Mouse (Mus musculus): ENCODE data around the gene Frk. TPM values are rescaled to one million over a fixed set of nuclear protein-coding genes. Genes with fewer than 3 reads are reported as not detected.
"Not testable (repeated sequence)": the region's sequence is repeated elsewhere in the genome, so short reads cannot be mapped to it uniquely, and the experiment has no call there.

Gene Frk
- 1.1 and 1.9 TPM in 2 replicates for polyA plus RNA-seq (2015; fragmentation: Nextera tagmentation; extraction: Ambion mirVana)

- 21% methylated on average over 11 of the region's 11 CpGs for WGBS (ENCODE audit: insufficient replicate concordance)
Measured at GRCm38 (mm10) chr10:34483297-34484013, at the start of gene Frk. Gene Frk, plus strand, starts transcription at chr10:34483399.

GRCm38 (mm10) chr10:34434191-34434590, 49.0 kb upstream of the Frk start:
- not testable (repeated sequence) for H3K4me2 ChIP-seq (ENCODE audit: low read depth, low read length); H3K27ac ChIP-seq (ENCODE audit: low read length); ATAC-seq (ENCODE audit: low read depth); H3K9me3 ChIP-seq (replicated peaks; ENCODE audit: control insufficient read depth, low read length); H3K36me3 ChIP-seq (ENCODE audit: control insufficient read depth, insufficient read depth); H3K9ac ChIP-seq (ENCODE audit: low read depth, low read length); H3K4me1 ChIP-seq (ENCODE audit: control insufficient read depth, low read depth, low read length); H3K27me3 ChIP-seq (ENCODE audit: control insufficient read depth, insufficient read depth, low read depth, low read length); H3K4me3 ChIP-seq (ENCODE audit: low read depth, low read length)
- WGBS (ENCODE audit: insufficient replicate concordance), result 81% methylated on average over 6 of the region's 14 CpGs

More at GRCm38 (mm10) chr10:34483297-34484013, at the start of gene Frk:
- Histone ChIP-seq H3K36me3 (ENCODE audit: control insufficient read depth, insufficient read depth) (no peaks in the 10 kb centered on the region), H3K9me3 (replicated peaks; ENCODE audit: control insufficient read depth, low read length) (no peaks in the 10 kb centered on the region), H3K27me3 (ENCODE audit: control insufficient read depth, insufficient read depth, low read depth, low read length) (no peaks in the 10 kb centered on the region), H3K27ac (ENCODE audit: low read length) (peak within 1 kb of the TSS; percentile 60), H3K4me3 (ENCODE audit: low read depth, low read length) (peak within 1 kb of the TSS; percentile 50), H3K4me2 (ENCODE audit: low read depth, low read length) (peak within 1 kb of the TSS; percentile 6), H3K9ac (ENCODE audit: low read depth, low read length) (no peak within 1 kb of the TSS; the same call in 1 of the 2 replicates), H3K4me1 (ENCODE audit: control insufficient read depth, low read depth, low read length) (no peaks in the 10 kb centered on the region)
- ATAC-seq (ENCODE audit: low read depth), result peak; percentile 87

GRCm38 (mm10) chr10:34449469-34449868, 33.7 kb upstream of the Frk start:
- no peak for ATAC-seq (ENCODE audit: low read depth)

DNA sequence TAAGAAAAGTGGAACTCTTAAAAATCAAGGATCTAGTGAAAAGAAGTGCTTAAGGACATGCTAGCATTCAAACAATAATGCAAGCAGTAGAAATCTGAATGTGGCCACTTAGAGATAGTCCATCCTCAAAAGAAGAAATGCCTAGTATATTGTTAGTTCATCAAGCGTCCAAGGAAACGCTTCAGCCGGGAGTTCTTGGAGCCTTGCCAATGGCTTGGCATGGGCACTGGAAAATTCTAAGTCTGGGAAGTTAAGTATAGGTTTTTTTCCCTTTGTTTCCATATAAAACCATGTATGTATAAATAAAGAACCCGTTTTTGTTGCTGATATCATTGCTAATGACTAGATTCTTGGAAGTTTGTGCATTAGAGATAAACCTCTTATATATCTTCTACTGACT, 21.7 kb upstream of the Frk start:
- ATAC-seq (ENCODE audit: low read depth), result no peak

More at GRCm38 (mm10) chr10:34449469-34449868, 33.7 kb upstream of the Frk start:
- Histone ChIP-seq H3K27ac (ENCODE audit: low read length) (no peak overlapping the region), H3K27me3 (ENCODE audit: control insufficient read depth, insufficient read depth, low read depth, low read length) (no peaks in the 10 kb centered on the region), H3K9ac (ENCODE audit: low read depth, low read length) (no peak overlapping the region), H3K9me3 (replicated peaks; ENCODE audit: control insufficient read depth, low read length) (no peaks in the 10 kb centered on the region), H3K4me2 (ENCODE audit: low read depth, low read length) (no peak overlapping the region), H3K36me3 (ENCODE audit: control insufficient read depth, insufficient read depth) (no peaks in the 10 kb centered on the region), H3K4me1 (ENCODE audit: control insufficient read depth, low read depth, low read length) (no peaks in the 10 kb centered on the region), H3K4me3 (ENCODE audit: low read depth, low read length) (no peak overlapping the region)
- 42% methylated on average over 1 of the region's 1 CpGs for WGBS (ENCODE audit: insufficient replicate concordance)

GRCm38 (mm10) chr10:34464321-34464720, 18.9 kb upstream of the Frk start:
- Histone ChIP-seq H3K27ac (ENCODE audit: low read length) (no peak overlapping the region), H3K9ac (ENCODE audit: low read depth, low read length) (no peak overlapping the region), H3K4me3 (ENCODE audit: low read depth, low read length) (no peak overlapping the region), H3K9me3 (replicated peaks; ENCODE audit: control insufficient read depth, low read length) (no peaks in the 10 kb centered on the region), H3K4me2 (ENCODE audit: low read depth, low read length) (no peak overlapping the region), H3K36me3 (ENCODE audit: control insufficient read depth, insufficient read depth) (no peaks in the 10 kb centered on the region), H3K4me1 (ENCODE audit: control insufficient read depth, low read depth, low read length) (no peaks in the 10 kb centered on the region), H3K27me3 (ENCODE audit: control insufficient read depth, insufficient read depth, low read depth, low read length) (no peaks in the 10 kb centered on the region)
- ATAC-seq (ENCODE audit: low read depth), result no peak
- WGBS (ENCODE audit: insufficient replicate concordance), result 66% methylated on average over 4 of the region's 4 CpGs

More for the DNA sequence above, 21.7 kb upstream of the Frk start:
- WGBS (ENCODE audit: insufficient replicate concordance), result 59% methylated on average over 4 of the region's 4 CpGs
- no peak overlapping the region for H3K4me2 ChIP-seq (ENCODE audit: low read depth, low read length)
- H3K9ac ChIP-seq (ENCODE audit: low read depth, low read length), result no peak overlapping the region
- H3K27ac ChIP-seq (ENCODE audit: low read length), result no peak overlapping the region
- no peaks in the 10 kb centered on the region for H3K36me3 ChIP-seq (ENCODE audit: control insufficient read depth, insufficient read depth)
- H3K27me3 ChIP-seq (ENCODE audit: control insufficient read depth, insufficient read depth, low read depth, low read length), result no peaks in the 10 kb centered on the region
- no peak overlapping the region for H3K4me3 ChIP-seq (ENCODE audit: low read depth, low read length)
- H3K4me1 ChIP-seq (ENCODE audit: control insufficient read depth, low read depth, low read length), result no peaks in the 10 kb centered on the region
- no peaks in the 10 kb centered on the region for H3K9me3 ChIP-seq (replicated peaks; ENCODE audit: control insufficient read depth, low read length)

DNA sequence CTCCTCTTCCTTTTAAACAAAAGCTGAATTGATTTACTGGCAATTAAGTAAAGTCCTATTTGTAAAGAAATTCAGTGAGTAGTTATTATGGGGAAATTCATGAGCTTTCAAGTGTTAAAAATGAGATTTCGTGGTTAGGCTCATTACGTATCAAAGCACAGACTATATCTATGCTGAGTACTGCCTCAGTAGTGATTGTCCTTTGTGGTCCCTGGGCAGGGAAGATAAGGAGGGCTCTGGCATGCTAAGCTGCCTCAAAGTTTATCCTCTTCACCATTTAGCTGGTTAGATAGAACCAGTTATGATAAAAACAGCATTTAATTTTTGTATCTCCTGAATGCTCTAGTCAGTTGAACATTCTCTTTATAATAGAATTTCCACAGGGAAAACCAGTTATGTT, 14.2 kb upstream of the Frk start:
- 25% methylated on average over 2 of the region's 2 CpGs for WGBS (ENCODE audit: insufficient replicate concordance)
- H3K27ac ChIP-seq (ENCODE audit: low read length), result no peak overlapping the region
- no peaks in the 10 kb centered on the region for H3K36me3 ChIP-seq (ENCODE audit: control insufficient read depth, insufficient read depth)
- no peak overlapping the region for H3K9ac ChIP-seq (ENCODE audit: low read depth, low read length)
- no peaks in the 10 kb centered on the region for H3K9me3 ChIP-seq (replicated peaks; ENCODE audit: control insufficient read depth, low read length)
- no peaks in the 10 kb centered on the region for H3K27me3 ChIP-seq (ENCODE audit: control insufficient read depth, insufficient read depth, low read depth, low read length)
- no peak overlapping the region for H3K4me2 ChIP-seq (ENCODE audit: low read depth, low read length)
- no peak for ATAC-seq (ENCODE audit: low read depth)
- no peaks in the 10 kb centered on the region for H3K4me1 ChIP-seq (ENCODE audit: control insufficient read depth, low read depth, low read length)
- H3K4me3 ChIP-seq (ENCODE audit: low read depth, low read length), result no peak overlapping the region

DNA sequence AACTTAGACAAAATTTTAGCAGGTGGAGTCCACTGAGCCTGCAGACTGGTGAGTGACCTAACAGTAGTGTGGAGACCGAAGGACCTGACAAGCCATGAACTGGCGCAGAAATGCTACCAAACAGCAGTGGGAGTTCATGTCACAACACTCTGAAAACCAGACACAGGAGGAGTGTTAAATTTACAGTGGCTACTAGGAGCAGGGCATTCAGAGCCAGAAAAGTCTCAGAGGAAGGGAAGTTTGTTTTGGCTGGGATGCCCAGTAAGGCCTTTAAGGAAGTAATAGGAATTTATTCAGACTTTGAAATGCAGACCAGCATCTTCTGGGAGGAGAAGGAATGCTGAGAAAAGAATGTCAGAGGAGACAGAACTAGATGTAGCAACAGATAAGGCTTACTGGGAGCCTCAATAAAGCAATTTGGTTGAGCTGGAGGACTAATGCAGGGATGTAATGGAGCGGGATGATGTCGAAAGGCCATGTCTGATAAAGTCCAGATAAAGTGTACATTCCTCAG, 3.2 kb upstream of the Frk start:
- ATAC-seq (ENCODE audit: low read depth), result no peak
- H3K36me3 ChIP-seq (ENCODE audit: control insufficient read depth, insufficient read depth), result no peaks in the 10 kb centered on the region
- no peaks in the 10 kb centered on the region for H3K27me3 ChIP-seq (ENCODE audit: control insufficient read depth, insufficient read depth, low read depth, low read length)
- no peak overlapping the region for H3K9ac ChIP-seq (ENCODE audit: low read depth, low read length)
- no peaks in the 10 kb centered on the region for H3K4me1 ChIP-seq (ENCODE audit: control insufficient read depth, low read depth, low read length)
- H3K27ac ChIP-seq (ENCODE audit: low read length), result no peak overlapping the region
- H3K4me3 ChIP-seq (ENCODE audit: low read depth, low read length), result no peak overlapping the region
- 57% methylated on average over 4 of the region's 4 CpGs for whole genome bisulfite sequencing (ENCODE audit: insufficient replicate concordance)
- no peaks in the 10 kb centered on the region for H3K9me3 ChIP-seq (replicated peaks; ENCODE audit: control insufficient read depth, low read length)
- no peak overlapping the region for H3K4me2 ChIP-seq (ENCODE audit: low read depth, low read length)

DNA sequence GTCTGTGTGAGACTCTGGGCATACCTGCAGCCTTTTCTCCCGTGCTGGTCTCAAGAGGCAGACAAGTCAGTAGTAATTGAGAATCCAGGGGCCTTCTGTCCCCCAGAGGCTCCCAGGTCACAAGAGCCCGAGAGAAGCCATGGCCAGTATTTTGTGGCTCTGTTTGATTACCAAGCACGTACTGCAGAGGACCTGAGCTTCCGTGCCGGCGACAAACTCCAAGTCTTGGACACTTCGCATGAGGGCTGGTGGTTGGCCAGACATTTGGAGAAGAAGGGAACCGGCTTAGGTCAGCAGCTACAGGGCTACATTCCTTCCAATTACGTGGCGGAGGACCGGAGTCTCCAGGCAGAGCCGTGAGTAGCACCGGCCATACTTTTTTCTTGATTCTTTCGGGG, 814 bp downstream of the Frk start:
- 52% methylated on average over 14 of the region's 14 CpGs for WGBS (ENCODE audit: insufficient replicate concordance)
- Histone ChIP-seq H3K36me3 (ENCODE audit: control insufficient read depth, insufficient read depth) (no peaks in the 10 kb centered on the region), H3K27ac (ENCODE audit: low read length) (peak overlapping the region; percentile 60), H3K4me3 (ENCODE audit: low read depth, low read length) (peak overlapping the region; percentile 50), H3K9me3 (replicated peaks; ENCODE audit: control insufficient read depth, low read length) (no peaks in the 10 kb centered on the region), H3K9ac (ENCODE audit: low read depth, low read length) (no peak overlapping the region; the same call in 1 of the 2 replicates), H3K4me2 (ENCODE audit: low read depth, low read length) (peak overlapping the region; percentile 6), H3K4me1 (ENCODE audit: control insufficient read depth, low read depth, low read length) (no peaks in the 10 kb centered on the region), H3K27me3 (ENCODE audit: control insufficient read depth, insufficient read depth, low read depth, low read length) (no peaks in the 10 kb centered on the region)
- ATAC-seq (ENCODE audit: low read depth), result peak; percentile 35; the same call in 1 of the 2 replicates

- WGBS (ENCODE audit: insufficient replicate concordance), result 53% methylated on average over 4 of the region's 4 CpGs
- no peak for ATAC-seq (ENCODE audit: low read depth)
Measured at GRCm38 (mm10) chr10:34485079-34485478, 1.9 kb downstream of the Frk start.

More at GRCm38 (mm10) chr10:34485079-34485478, 1.9 kb downstream of the Frk start:
- Histone ChIP-seq H3K4me3 (ENCODE audit: low read depth, low read length) (no peak overlapping the region), H3K9me3 (replicated peaks; ENCODE audit: control insufficient read depth, low read length) (no peaks in the 10 kb centered on the region), H3K4me1 (ENCODE audit: control insufficient read depth, low read depth, low read length) (no peaks in the 10 kb centered on the region), H3K27me3 (ENCODE audit: control insufficient read depth, insufficient read depth, low read depth, low read length) (no peaks in the 10 kb centered on the region), H3K4me2 (ENCODE audit: low read depth, low read length) (no peak overlapping the region), H3K27ac (ENCODE audit: low read length) (no peak overlapping the region), H3K9ac (ENCODE audit: low read depth, low read length) (no peak overlapping the region), H3K36me3 (ENCODE audit: control insufficient read depth, insufficient read depth) (no peaks in the 10 kb centered on the region)

Measured in liver, embryonic 16.5 days (tissue).